Mouse (Mus musculus) neural tube, embryonic 12.5 days (tissue): ENCODE data around the gene Lipe. TPM values are rescaled to one million over a fixed set of nuclear protein-coding genes. Genes with fewer than 3 reads are reported as not detected.

Experiments
- ATAC-seq: fragments of 200-750 bp; cut with Nextera tagmentation; 2 replicates; pipeline ENCODE4 v1.8.0; 2017; ENCODE audit warnings: low read depth, mild to moderate bottlenecking, moderate TSS enrichment, moderate library complexity; ENCODE audit not compliant: low FRiP score
- H3K27ac ChIP-seq: fragments of 300-500 bp; sonication (generic); 2 replicates; pipeline ENCODE4 v1.5.1; 2016
- H3K27me3 ChIP-seq: fragments of 300-500 bp; sonication (generic); replicated peaks from 2 replicates; pipeline ENCODE4 v1.6.1; 2016; ENCODE audit warnings: mild to moderate bottlenecking
- H3K36me3 ChIP-seq: fragments of 300-500 bp; sonication (generic); 2 replicates; pipeline ENCODE4 v1.6.1; 2016; ENCODE audit warnings: mild to moderate bottlenecking
- H3K4me1 ChIP-seq: fragments of 300-500 bp; sonication (generic); 2 replicates; pipeline ENCODE4 v1.6.1; 2016
- H3K4me2 ChIP-seq: fragments of 300-500 bp; sonication (generic); replicated peaks from 2 replicates; pipeline ENCODE4 v1.6.1; 2016; ENCODE audit warnings: mild to moderate bottlenecking
- H3K4me3 ChIP-seq: fragments of 300-500 bp; sonication (generic); 2 replicates; pipeline ENCODE4 v1.5.1; 2016
- H3K9ac ChIP-seq: fragments of 300-500 bp; sonication (generic); 2 replicates; pipeline ENCODE4 v1.6.1; 2016; ENCODE audit warnings: mild to moderate bottlenecking
- H3K9me3 ChIP-seq: fragments of 300-500 bp; sonication (generic); 2 replicates; pipeline ENCODE4 v1.6.1; 2016; ENCODE audit warnings: mild to moderate bottlenecking
- WGBS: fragments of 180-500 bp; shearing (Covaris S2); methylation state at CpG from one replicate; pipeline ENCODE4 v1.1.7; 2016; 5-methylcytosine and 5-hydroxymethylcytosine counted together
- polyA plus RNA-seq: library from polyadenylated mRNA; unstranded; fragments of >200 nt; fragmentation: Nextera tagmentation; extraction: Ambion mirVana; gene quantifications from 2 replicates; pipeline ENCODE4 v1.2.1, GENCODE M21; 2016

Gene Lipe
- polyA plus RNA-seq, 1 experiment from 2014 or later: 11.6 TPM

DNA sequence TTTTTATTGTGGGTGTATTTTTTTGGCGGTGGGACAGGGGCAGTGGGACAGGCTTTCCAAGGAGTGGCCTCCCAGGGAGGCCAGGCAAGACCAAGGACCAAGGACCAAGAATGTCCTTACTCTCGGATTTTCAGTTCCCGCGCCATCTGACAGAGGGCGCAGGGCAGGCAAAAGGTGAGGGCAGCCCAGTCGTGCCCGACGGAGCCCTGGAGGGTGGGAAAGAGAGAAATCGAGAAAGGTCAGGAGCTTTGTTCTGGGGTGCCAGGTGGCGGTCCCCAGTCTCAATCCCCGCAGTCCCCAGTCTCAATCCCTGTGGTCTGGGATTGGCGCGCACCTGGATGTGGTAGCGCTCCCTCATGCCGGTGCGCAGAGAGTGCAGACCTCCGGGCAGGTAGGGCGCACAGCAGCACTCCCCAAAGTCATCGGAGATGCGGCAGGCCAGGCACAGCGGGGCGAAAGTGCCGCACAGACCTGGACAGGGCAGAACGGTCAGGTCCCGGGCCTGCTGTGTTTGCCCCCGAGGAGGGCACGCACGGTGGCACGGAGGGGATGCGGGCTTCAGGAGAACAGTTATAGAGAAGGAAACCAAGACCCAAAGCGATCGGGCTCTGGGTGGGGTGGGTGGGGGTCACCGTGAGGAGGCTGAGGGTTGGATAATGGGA, 30.7 kb downstream of the Lipe start:
- ATAC-seq: no peak
- no peak overlapping the region for H3K27ac ChIP-seq
- H3K9me3 ChIP-seq: no peaks in the 10 kb centered on the region
- peaks cover 19% of the 10 kb centered on the region for H3K36me3 ChIP-seq
- H3K27me3 ChIP-seq: peaks cover 35% of the 10 kb centered on the region
- H3K9ac ChIP-seq: no peak overlapping the region
- 0 out of 2 replicates have a peak overlapping the region, but pooled peaks have one; percentile 12 for H3K4me2 ChIP-seq
- peaks cover 18% of the 10 kb centered on the region for H3K4me1 ChIP-seq
- no peak overlapping the region for H3K4me3 ChIP-seq
- WGBS: 2% methylated on average over 33 of the region's 33 CpGs

DNA sequence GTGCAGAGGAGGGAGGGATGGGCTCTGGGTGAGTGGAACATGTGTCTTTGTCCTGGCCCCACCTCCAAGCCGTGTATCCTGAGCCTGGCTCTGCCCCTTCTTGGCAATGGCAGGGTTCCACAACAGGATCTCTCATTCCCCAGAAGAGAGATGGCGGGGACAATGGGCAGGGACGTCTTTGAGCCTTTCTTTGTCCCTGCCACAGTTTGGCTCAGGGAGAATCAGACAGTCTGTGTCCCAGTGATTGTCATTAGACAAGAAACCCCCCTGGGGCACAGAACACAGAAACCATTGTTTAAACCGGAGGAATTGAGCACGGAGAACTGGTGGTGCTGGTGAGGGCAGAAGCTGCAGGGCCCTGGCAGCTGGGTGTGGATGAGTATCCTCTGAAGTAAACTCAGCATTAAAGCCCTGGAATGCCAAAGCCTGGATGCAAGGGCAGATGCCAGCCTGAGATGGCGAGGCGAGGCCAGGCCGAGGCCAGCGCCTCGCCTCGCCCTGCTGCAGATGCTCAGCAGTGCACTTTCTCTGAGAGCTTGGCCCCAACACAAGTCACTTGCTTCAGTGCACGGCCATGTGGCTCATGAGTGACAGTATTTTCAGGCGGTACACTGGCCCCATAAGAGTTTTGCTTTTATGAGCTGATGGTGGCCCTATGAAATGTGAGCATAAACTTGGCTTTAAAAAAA, 32.4 kb downstream of the Lipe start:
- peak overlapping the region; percentile 18; the same call in 1 of the 2 replicates for H3K4me2 ChIP-seq

GRCm38 (mm10) chr7:25363632-25364031, 34.9 kb downstream of the Lipe start:
- 96% methylated on average over 17 of the region's 17 CpGs for WGBS
- H3K4me3 ChIP-seq: no peak overlapping the region
- H3K4me2 ChIP-seq: no peak overlapping the region
- H3K4me1 ChIP-seq: peaks cover 23% of the 10 kb centered on the region
- H3K9me3 ChIP-seq: no peaks in the 10 kb centered on the region
- ATAC-seq: no peak
- H3K27me3 ChIP-seq: peaks cover 25% of the 10 kb centered on the region
- no peak overlapping the region for H3K27ac ChIP-seq
- H3K9ac ChIP-seq: no peak overlapping the region
- peaks cover 56% of the 10 kb centered on the region for H3K36me3 ChIP-seq

More for the DNA sequence above, 32.4 kb downstream of the Lipe start:
- Histone ChIP-seq H3K36me3 (peaks cover 32% of the 10 kb centered on the region), H3K4me1 (peaks cover 18% of the 10 kb centered on the region), H3K27ac (no peak overlapping the region), H3K27me3 (peaks cover 35% of the 10 kb centered on the region), H3K4me3 (no peak overlapping the region; the same call in 1 of the 2 replicates), H3K9me3 (no peaks in the 10 kb centered on the region), H3K9ac (peak overlapping the region; percentile 21; the same call in 1 of the 2 replicates)
- WGBS: 29% methylated on average over 13 of the region's 13 CpGs
- peak; percentile 27 for ATAC-seq

DNA sequence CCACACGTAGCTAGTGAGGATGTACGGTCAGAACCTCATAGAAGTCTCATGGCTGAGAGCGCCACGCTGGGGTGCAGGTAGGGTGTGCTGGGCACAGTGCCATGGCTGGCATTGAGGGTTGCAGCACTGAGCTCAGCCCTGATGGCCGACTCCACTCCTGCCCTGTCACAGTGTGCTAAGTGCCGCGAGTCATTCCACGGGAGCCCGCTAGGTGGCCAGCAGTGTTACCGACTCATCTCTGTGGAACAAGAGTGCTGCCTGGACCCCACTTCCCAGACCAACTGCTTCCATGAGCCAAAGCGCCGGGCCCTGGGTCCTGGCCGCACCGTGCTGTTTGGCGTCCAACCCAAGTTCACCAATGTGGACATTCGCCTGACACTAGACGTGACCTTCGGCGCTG, 35.4 kb downstream of the Lipe start:
- Histone ChIP-seq H3K27me3 (peaks cover 20% of the 10 kb centered on the region), H3K27ac (no peak overlapping the region), H3K9me3 (no peaks in the 10 kb centered on the region), H3K4me3 (no peak overlapping the region), H3K36me3 (peaks cover 60% of the 10 kb centered on the region), H3K4me1 (peaks cover 28% of the 10 kb centered on the region), H3K4me2 (no peak overlapping the region), H3K9ac (no peak overlapping the region)
- no peak for ATAC-seq
- 86% methylated on average over 19 of the region's 19 CpGs for WGBS

GRCm38 (mm10) chr7:25358721-25359206, 39.7 kb downstream of the Lipe start:
- 0 out of 2 replicates have a peak overlapping the region, but pooled peaks have one; percentile 29 for H3K9ac ChIP-seq
- no peak overlapping the region for H3K4me3 ChIP-seq
- peak overlapping the region; percentile 17; the same call in 1 of the 2 replicates for H3K27ac ChIP-seq
- WGBS: 56% methylated on average over 19 of the region's 19 CpGs
- H3K9me3 ChIP-seq: no peaks in the 10 kb centered on the region
- H3K4me1 ChIP-seq: peaks cover 11% of the 10 kb centered on the region
- no peaks in the 10 kb centered on the region for H3K27me3 ChIP-seq
- H3K4me2 ChIP-seq: peak overlapping the region; percentile 16; the same call in 1 of the 2 replicates
- H3K36me3 ChIP-seq: peaks cover 86% of the 10 kb centered on the region
- peak; percentile 59 for ATAC-seq

- 90% methylated on average over 8 of the region's 8 CpGs for WGBS
- Histone ChIP-seq H3K4me1 (no peaks in the 10 kb centered on the region), H3K9ac (no peak overlapping the region), H3K27ac (no peak overlapping the region), H3K4me3 (no peak overlapping the region), H3K27me3 (no peaks in the 10 kb centered on the region), H3K36me3 (peaks cover 89% of the 10 kb centered on the region), H3K4me2 (no peak overlapping the region), H3K9me3 (no peaks in the 10 kb centered on the region)
- ATAC-seq: no peak
Observed at GRCm38 (mm10) chr7:25348861-25349260, 49.6 kb downstream of the Lipe start.

DNA sequence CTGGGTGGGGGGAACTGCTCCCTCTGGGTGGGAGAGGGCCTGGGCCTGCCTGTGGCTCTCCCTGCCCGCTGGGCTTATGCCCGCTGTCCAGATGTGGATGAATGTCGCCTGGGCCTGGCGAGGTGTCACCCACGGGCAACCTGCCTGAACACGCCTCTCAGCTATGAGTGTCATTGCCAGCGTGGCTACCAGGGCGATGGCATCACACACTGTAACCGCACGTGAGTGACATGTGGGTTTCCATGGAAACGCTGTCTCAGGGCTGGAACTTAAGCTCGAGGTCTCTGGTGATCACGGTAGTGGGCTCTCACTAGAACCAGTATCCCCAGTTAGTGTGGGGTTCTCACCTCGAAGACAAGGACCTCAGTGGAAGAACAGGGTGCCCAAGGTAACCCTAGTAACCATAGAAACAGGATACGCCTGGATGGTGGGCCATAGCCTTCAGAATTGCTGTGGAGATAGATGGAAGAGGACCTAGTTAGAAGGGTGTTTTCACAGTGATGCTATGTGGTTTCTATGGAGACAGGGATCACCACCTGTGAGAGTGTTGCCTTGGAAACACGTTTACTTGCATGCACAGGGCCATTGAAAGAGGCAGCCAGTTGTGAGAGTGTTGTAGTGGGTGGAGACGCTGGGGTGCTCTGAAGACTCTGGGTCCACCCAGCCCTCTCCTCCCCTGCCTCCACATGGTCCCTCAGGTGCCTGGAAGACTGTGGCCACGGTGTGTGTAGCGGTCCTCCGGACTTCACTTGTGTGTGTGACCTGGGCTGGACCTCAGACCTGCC, 57.3 kb downstream of the Lipe start:
- WGBS: 79% methylated on average over 20 of the region's 20 CpGs

GRCm38 (mm10) chr7:25339329-25339728, 59.2 kb downstream of the Lipe start:
- H3K36me3 ChIP-seq: peaks cover 73% of the 10 kb centered on the region
- ATAC-seq: no peak
- no peaks in the 10 kb centered on the region for H3K4me1 ChIP-seq
- no peak overlapping the region for H3K27ac ChIP-seq
- no peak overlapping the region for H3K9ac ChIP-seq
- WGBS: 93% methylated on average over 9 of the region's 9 CpGs
- H3K4me3 ChIP-seq: no peak overlapping the region
- H3K27me3 ChIP-seq: no peaks in the 10 kb centered on the region
- H3K4me2 ChIP-seq: no peak overlapping the region
- no peaks in the 10 kb centered on the region for H3K9me3 ChIP-seq

More for the DNA sequence above, 57.3 kb downstream of the Lipe start:
- Histone ChIP-seq H3K4me3 (no peak overlapping the region), H3K27ac (no peak overlapping the region), H3K27me3 (no peaks in the 10 kb centered on the region), H3K36me3 (peaks cover 64% of the 10 kb centered on the region), H3K9me3 (no peaks in the 10 kb centered on the region), H3K4me2 (no peak overlapping the region), H3K9ac (no peak overlapping the region), H3K4me1 (no peaks in the 10 kb centered on the region)
- ATAC-seq: 0 out of 2 replicates have a peak, but pooled peaks have one; percentile 37

GRCm38 (mm10) chr7:25334472-25334871, 64.0 kb downstream of the Lipe start:
- peaks cover 63% of the 10 kb centered on the region for H3K36me3 ChIP-seq
- 0 out of 2 replicates have a peak, but pooled peaks have one; percentile 13 for ATAC-seq
- no peaks in the 10 kb centered on the region for H3K4me1 ChIP-seq
- H3K4me2 ChIP-seq: no peak overlapping the region
- no peak overlapping the region for H3K27ac ChIP-seq
- 89% methylated on average over 12 of the region's 12 CpGs for WGBS
- no peak overlapping the region for H3K4me3 ChIP-seq
- H3K27me3 ChIP-seq: no peaks in the 10 kb centered on the region
- H3K9me3 ChIP-seq: no peaks in the 10 kb centered on the region
- H3K9ac ChIP-seq: no peak overlapping the region

DNA sequence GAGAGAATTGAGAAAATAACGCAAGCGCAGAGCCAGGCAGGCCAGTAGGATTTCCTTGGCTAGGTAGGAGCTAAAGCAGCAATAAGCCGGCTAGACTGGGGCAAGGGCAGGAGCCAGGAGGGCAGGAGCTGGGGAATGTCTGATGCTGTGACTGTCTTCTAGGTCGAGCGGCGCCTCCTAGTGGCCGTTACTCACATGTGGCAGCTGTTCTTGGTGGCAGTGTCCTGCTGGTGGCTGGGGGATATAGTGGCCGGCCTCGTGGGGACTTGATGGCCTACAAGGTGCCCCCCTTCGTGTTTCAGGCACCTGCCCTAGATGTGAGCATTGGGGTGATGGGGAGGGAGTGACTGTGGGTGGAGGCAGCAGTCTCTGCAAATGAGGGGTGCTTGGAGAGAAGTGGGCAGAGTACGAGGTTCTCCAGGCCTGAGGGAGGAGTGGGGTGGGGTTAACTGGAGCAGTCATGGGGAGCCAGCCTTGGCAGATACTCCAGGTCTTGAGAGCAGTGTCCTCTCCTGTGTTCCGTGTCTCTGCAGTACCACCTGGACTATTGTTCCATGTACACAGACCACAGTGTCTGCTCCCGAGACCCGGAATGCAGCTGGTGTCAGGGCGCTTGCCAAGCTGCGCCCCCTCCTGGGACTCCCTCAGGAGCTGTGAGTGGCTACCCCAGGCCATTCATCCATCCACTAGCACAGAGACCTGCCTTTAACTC, 64.8 kb downstream of the Lipe start:
- Histone ChIP-seq H3K9me3 (no peaks in the 10 kb centered on the region), H3K4me1 (no peaks in the 10 kb centered on the region), H3K9ac (no peak overlapping the region), H3K4me3 (no peak overlapping the region), H3K36me3 (peaks cover 61% of the 10 kb centered on the region), H3K27me3 (no peaks in the 10 kb centered on the region), H3K4me2 (no peak overlapping the region), H3K27ac (no peak overlapping the region)
- 43% methylated on average over 16 of the region's 16 CpGs for WGBS
- peak; percentile 56 for ATAC-seq
